Mouse (Mus musculus): ENCODE data around the gene Rps3a1. TPM values are rescaled to one million over a fixed set of nuclear protein-coding genes. Genes with fewer than 3 reads are reported as not detected.

The Rps3a1 gene
- 563 and 700 TPM in 2 replicates for polyA plus RNA-seq (2012; ENCODE audit: insufficient read depth, insufficient read length, missing spikeins)

- Histone ChIP-seq H3K27ac (replicated peaks; ENCODE audit: low read depth, low read length) (peak within 1 kb of the TSS; percentile 20), H3K4me1 (ENCODE audit: control insufficient read depth, insufficient read depth, insufficient read length, low read length) (peaks cover 6% of the 10 kb centered on the region; the same call in 1 of the 2 replicates), H3K4me3 (ENCODE audit: insufficient read depth, low read depth, low read length) (peak within 1 kb of the TSS; percentile 91)
Observed at GRCm38 (mm10) chr3:86142263-86142933, at the start of gene Rps3a1. TSS of gene Rps3a1 (minus strand) at chr3:86142702.

GRCm38 (mm10) chr3:86187736-86188389, 45.4 kb upstream of the Rps3a1 start:
- H3K4me1 ChIP-seq (ENCODE audit: control insufficient read depth, insufficient read depth, insufficient read length, low read length): no peaks in the 10 kb centered on the region
- no peak overlapping the region for H3K27ac ChIP-seq (replicated peaks; ENCODE audit: low read depth, low read length)
- no peak overlapping the region for H3K4me3 ChIP-seq (ENCODE audit: insufficient read depth, low read depth, low read length)

- H3K4me3 ChIP-seq (ENCODE audit: insufficient read depth, low read depth, low read length): no peak overlapping the region
- H3K4me1 ChIP-seq (ENCODE audit: control insufficient read depth, insufficient read depth, insufficient read length, low read length): no peaks in the 10 kb centered on the region
- no peak overlapping the region for H3K27ac ChIP-seq (replicated peaks; ENCODE audit: low read depth, low read length)
Observed at GRCm38 (mm10) chr3:86184546-86184945, 42.0 kb upstream of the Rps3a1 start.

DNA sequence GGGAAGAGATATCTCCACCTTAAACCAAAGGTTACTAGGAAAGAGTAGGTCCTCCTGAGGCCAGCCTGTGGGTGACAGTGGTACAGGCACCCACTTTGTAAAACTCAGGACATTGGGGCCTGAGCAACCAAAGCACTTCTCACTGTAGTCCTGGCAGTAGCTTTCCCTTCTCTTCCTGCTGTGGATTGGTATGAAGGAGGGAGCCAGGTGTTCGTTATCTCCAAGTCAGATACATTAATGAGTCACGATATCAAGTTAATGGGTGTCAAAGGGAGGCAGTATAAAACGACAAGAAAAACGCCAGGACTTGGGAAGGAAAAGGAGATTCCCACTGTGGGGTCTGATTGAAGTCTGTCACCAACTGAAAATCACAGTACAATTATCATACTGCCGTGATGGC, 38.6 kb upstream of the Rps3a1 start:
- H3K27ac ChIP-seq (replicated peaks; ENCODE audit: low read depth, low read length): no peak overlapping the region

GRCm38 (mm10) chr3:86179714-86180113, 37.2 kb upstream of the Rps3a1 start:
- Histone ChIP-seq H3K27ac (replicated peaks; ENCODE audit: low read depth, low read length) (no peak overlapping the region), H3K4me1 (ENCODE audit: control insufficient read depth, insufficient read depth, insufficient read length, low read length) (no peaks in the 10 kb centered on the region), H3K4me3 (ENCODE audit: insufficient read depth, low read depth, low read length) (no peak overlapping the region)

More for the DNA sequence above, 38.6 kb upstream of the Rps3a1 start:
- Histone ChIP-seq H3K4me3 (ENCODE audit: insufficient read depth, low read depth, low read length) (no peak overlapping the region), H3K4me1 (ENCODE audit: control insufficient read depth, insufficient read depth, insufficient read length, low read length) (no peaks in the 10 kb centered on the region)

- no peak overlapping the region for H3K4me3 ChIP-seq (ENCODE audit: insufficient read depth, low read depth, low read length)
- H3K27ac ChIP-seq (replicated peaks; ENCODE audit: low read depth, low read length): no peak overlapping the region
- no peaks in the 10 kb centered on the region for H3K4me1 ChIP-seq (ENCODE audit: control insufficient read depth, insufficient read depth, insufficient read length, low read length)
Observed at GRCm38 (mm10) chr3:86168841-86169425, 26.4 kb upstream of the Rps3a1 start.

- no peaks in the 10 kb centered on the region for H3K4me1 ChIP-seq (ENCODE audit: control insufficient read depth, insufficient read depth, insufficient read length, low read length)
- no peak overlapping the region for H3K4me3 ChIP-seq (ENCODE audit: insufficient read depth, low read depth, low read length)
- H3K27ac ChIP-seq (replicated peaks; ENCODE audit: low read depth, low read length): no peak overlapping the region
Observed at GRCm38 (mm10) chr3:86149521-86149920, 7.0 kb upstream of the Rps3a1 start.

GRCm38 (mm10) chr3:86149063-86149462, 6.6 kb upstream of the Rps3a1 start:
- H3K4me3 ChIP-seq (ENCODE audit: insufficient read depth, low read depth, low read length): no peak overlapping the region
- no peak overlapping the region for H3K27ac ChIP-seq (replicated peaks; ENCODE audit: low read depth, low read length)
- H3K4me1 ChIP-seq (ENCODE audit: control insufficient read depth, insufficient read depth, insufficient read length, low read length): no peaks in the 10 kb centered on the region

DNA sequence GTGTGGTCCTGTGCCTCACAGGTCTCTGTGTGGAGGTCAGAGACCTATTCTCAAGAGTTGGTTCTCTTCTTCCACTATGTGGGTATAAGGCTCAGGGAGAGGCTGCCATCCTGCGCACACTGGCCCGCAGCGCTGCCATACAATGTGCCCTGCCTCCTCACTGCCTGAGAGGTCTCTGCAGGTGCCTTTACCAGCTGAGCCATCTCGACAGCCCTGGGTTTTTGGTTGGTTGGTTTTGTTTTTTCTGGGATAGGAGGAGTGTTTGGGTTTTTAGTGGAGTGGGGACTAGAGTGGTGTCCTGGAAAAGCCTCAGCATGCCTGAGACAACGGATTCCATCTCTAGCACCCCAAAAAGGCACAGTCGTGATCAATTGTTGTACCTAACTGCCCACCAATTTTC, 841 bp upstream of the Rps3a1 start:
- Histone ChIP-seq H3K4me3 (ENCODE audit: insufficient read depth, low read depth, low read length) (no peak overlapping the region), H3K27ac (replicated peaks; ENCODE audit: low read depth, low read length) (no peak overlapping the region), H3K4me1 (ENCODE audit: control insufficient read depth, insufficient read depth, insufficient read length, low read length) (peaks cover 6% of the 10 kb centered on the region; the same call in 1 of the 2 replicates)

DNA sequence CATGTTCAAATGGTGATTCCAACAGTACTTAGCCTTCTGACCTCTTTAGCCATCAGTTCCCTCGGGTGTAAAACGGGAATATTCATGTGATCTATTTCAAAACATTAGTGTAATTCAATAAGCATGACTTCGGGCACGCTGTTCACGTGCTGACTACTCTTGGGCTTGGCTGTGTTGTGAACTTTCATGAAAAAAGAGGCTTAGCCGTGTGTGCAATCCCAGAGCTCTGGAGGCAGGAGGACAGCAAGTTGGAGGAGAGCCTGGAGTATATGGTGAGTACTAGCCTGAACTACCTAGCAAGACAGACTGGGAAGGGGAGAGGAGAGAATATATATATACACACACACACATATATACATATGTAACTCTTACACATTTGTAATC, 424 bp upstream of the Rps3a1 start:
- peaks cover 6% of the 10 kb centered on the region; the same call in 1 of the 2 replicates for H3K4me1 ChIP-seq (ENCODE audit: control insufficient read depth, insufficient read depth, insufficient read length, low read length)
- H3K27ac ChIP-seq (replicated peaks; ENCODE audit: low read depth, low read length): no peak overlapping the region
- H3K4me3 ChIP-seq (ENCODE audit: insufficient read depth, low read depth, low read length): no peak overlapping the region

DNA sequence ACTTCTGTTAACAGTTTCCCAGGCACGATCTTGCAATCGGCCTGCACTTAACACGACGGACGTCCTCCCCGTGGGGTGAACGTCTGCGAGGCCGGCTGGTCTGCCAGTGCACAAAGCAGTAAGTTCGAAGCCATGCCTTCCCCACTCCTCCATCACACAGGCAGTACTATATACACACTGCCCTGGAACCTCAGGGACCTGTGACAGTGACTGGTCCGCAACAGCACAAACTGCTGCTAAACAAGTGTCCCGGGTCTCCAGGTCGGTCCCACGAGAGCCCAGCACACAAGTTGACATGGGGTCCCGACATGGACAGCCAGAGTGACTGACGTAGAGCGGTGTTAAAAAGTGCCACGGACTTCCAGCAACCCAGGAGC, 628 bp downstream of the Rps3a1 start:
- peak overlapping the region; percentile 91 for H3K4me3 ChIP-seq (ENCODE audit: insufficient read depth, low read depth, low read length)
- peaks cover 6% of the 10 kb centered on the region; the same call in 1 of the 2 replicates for H3K4me1 ChIP-seq (ENCODE audit: control insufficient read depth, insufficient read depth, insufficient read length, low read length)
- peak overlapping the region; percentile 20 for H3K27ac ChIP-seq (replicated peaks; ENCODE audit: low read depth, low read length)

GRCm38 (mm10) chr3:86141366-86141765, 1.1 kb downstream of the Rps3a1 start:
- Histone ChIP-seq H3K4me3 (ENCODE audit: insufficient read depth, low read depth, low read length) (peak overlapping the region; percentile 91), H3K27ac (replicated peaks; ENCODE audit: low read depth, low read length) (no peak overlapping the region), H3K4me1 (ENCODE audit: control insufficient read depth, insufficient read depth, insufficient read length, low read length) (peaks cover 6% of the 10 kb centered on the region; the same call in 1 of the 2 replicates)

- Histone ChIP-seq H3K4me1 (ENCODE audit: control insufficient read depth, insufficient read depth, insufficient read length, low read length) (peaks cover 6% of the 10 kb centered on the region; the same call in 1 of the 2 replicates), H3K27ac (replicated peaks; ENCODE audit: low read depth, low read length) (no peak overlapping the region), H3K4me3 (ENCODE audit: insufficient read depth, low read depth, low read length) (no peak overlapping the region)
Observed at GRCm38 (mm10) chr3:86139660-86140059, 2.8 kb downstream of the Rps3a1 start.

- no peak overlapping the region for H3K27ac ChIP-seq (replicated peaks; ENCODE audit: low read depth, low read length)
- peaks cover 6% of the 10 kb centered on the region; the same call in 1 of the 2 replicates for H3K4me1 ChIP-seq (ENCODE audit: control insufficient read depth, insufficient read depth, insufficient read length, low read length)
- no peak overlapping the region for H3K4me3 ChIP-seq (ENCODE audit: insufficient read depth, low read depth, low read length)
Observed at GRCm38 (mm10) chr3:86136936-86137574, 5.4 kb downstream of the Rps3a1 start.

- no peak overlapping the region for H3K4me3 ChIP-seq (ENCODE audit: insufficient read depth, low read depth, low read length)
- H3K27ac ChIP-seq (replicated peaks; ENCODE audit: low read depth, low read length): no peak overlapping the region
- peaks cover under 1% of the 10 kb centered on the region; the same call in 1 of the 2 replicates for H3K4me1 ChIP-seq (ENCODE audit: control insufficient read depth, insufficient read depth, insufficient read length, low read length)
Observed at GRCm38 (mm10) chr3:86135886-86136563, 6.5 kb downstream of the Rps3a1 start.

Data from brown adipose tissue, adult 24 weeks (tissue).